Mouse (Mus musculus): Measurements from ENCODE around the gene Abhd17b. TPM values are rescaled to one million over a fixed set of nuclear protein-coding genes. Genes with fewer than 3 reads are reported as not detected.

Gene Abhd17b
- total RNA-seq, 2 experiments from 2014 or later = 54.6 to 86.6 TPM

DNA sequence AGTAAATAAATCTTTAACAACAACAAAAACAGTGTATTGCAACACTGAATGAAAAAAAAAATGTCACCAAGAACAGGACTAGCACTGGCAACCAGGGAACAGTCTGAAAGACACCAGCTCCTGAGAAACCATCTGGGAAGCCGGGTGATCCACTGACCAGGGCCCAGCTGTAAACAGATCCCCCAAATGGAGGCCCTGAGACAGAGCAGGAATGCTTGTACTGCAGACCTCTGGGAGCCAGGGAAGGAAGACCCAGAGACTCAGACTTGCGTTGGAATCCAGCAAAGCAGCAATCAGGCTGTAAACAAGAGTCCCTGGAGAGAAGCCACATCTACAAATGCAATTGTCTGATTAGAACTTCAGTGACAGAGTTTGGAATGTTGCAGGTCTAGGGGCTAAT, 74.1 kb downstream of the Abhd17b start:
- ATAC-seq (replicated peaks; ENCODE audit: poor library complexity) = no peak

DNA sequence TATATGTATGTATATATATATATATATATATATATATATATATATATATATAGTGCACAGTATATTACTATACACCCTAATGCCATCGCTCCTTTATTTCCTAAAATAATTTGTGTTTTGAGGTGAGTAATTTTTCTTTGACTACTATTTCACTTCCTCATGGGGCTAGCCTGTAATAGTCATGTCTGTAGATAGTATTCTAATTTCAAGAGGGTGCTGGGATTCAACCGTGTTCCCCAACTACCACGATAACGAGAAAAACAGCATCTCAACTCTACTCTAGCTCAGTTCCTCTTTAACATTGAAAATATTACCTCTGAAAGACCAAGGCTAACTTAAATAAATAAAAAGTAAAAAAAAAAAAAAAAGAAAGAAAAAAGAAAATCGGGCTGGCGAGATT, 75.4 kb downstream of the Abhd17b start:
- ATAC-seq (replicated peaks; ENCODE audit: poor library complexity) = no peak

- ATAC-seq (replicated peaks; ENCODE audit: poor library complexity) = no peak
These were observed 78.9 kb downstream of the Abhd17b start for GRCm38 (mm10) chr19:21731887-21732286.

GRCm38 (mm10) chr19:21733176-21733575, 80.2 kb downstream of the Abhd17b start:
- no peak for ATAC-seq (replicated peaks; ENCODE audit: poor library complexity)

DNA sequence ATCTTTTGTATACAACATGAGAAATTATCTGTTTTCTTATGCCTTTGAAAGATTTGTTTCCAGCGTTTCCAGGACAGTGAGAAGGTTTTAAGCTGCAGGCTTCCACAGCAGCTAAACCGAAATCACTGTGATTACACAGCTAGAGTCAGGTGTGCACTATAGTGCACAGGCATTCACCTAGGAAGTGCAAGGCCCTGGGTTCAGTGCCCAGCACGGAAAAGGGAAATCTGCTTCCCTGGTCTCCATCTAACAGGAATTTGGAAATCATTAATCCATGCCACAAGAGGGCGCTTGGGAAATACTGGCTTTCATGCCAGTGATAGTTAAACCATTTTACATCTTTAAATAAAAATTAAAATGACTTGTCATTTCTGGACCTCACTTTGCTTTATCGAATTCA, 81.1 kb downstream of the Abhd17b start:
- no peak for ATAC-seq (replicated peaks; ENCODE audit: poor library complexity)

Other genes starting within 250 kb of the Abhd17b start
- 72.8 and 84.6 TPM in 2 replicates for gene Gda, start 179.7 kb upstream of the Abhd17b start, total RNA-seq (2015)
- gene Gda, start 179.7 kb upstream of the Abhd17b start, total RNA-seq (2017) = 96.6 and 99.5 TPM in 2 replicates
- gene 1110059E24Rik, start 209 bp upstream of the Abhd17b start, total RNA-seq (2015) = 46.4 and 49.2 TPM in 2 replicates
- gene 1110059E24Rik, start 209 bp upstream of the Abhd17b start, total RNA-seq (2017) = 68.3 and 82.1 TPM in 2 replicates
- 11.6 and 11.8 TPM in 2 replicates for gene Cemip2, start 125.2 kb downstream of the Abhd17b start, total RNA-seq (2015)
- gene Cemip2, start 125.2 kb downstream of the Abhd17b start, total RNA-seq (2017) = 21.6 and 21.7 TPM in 2 replicates

Measured in megakaryocyte progenitor cell, adult 5-6 weeks (primary cell).